Mouse (Mus musculus) neutrophil, adult 59 days (primary cell): Measurements from ENCODE around the gene Tax1bp1. TPM values are rescaled to one million over a fixed set of nuclear protein-coding genes. Genes with fewer than 3 reads are reported as not detected.

Experiments used
- total RNA-seq, 2 experiments: library from RNA; stranded (reverse); gene quantifications; 1 replicate in 1 of 2; 2 replicates in 1 of 2; pipeline ENCODE4 v1.2.4; 2023

The Tax1bp1 gene
- total RNA-seq, result 100 to 1,000 TPM; 199 to 201 TPM

DNA sequence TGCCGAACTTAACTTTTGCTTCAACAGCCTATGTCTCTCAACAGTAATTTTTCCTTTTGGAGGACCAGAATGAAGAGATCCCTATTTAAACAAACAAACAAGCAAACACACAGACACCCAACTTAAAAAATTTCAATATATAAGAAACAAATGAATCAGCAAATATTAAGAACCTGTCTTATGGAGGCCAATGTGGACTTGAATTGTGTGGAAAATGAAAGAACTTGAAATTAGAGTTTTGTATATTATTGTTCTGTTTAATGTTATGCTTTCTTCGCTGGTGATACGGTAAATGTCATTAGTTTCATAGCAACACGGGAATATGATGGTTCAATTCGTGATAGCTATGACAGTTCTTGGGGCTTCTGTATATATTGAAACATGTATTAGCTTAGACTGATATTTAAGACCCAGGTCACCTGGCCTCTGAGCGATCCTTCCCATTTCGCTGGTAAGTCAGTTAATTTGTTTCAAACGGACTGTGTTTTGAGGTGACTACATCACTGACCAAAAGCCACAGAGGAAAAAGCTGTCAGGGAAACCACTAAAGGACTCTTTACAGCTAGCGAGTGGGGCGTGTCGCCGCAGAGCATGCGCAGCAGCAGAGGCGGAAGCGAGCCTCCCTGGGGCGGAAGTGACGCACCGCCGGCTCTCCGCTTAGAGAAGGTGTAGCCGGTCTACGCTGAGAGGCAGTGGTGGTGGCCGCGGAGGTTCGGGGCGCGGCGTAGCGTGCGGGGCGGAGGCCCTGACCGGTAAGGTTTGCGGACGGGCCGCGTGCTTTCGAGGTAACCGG is at the start of gene Tax1bp1:
Gene Tax1bp1 (plus strand): TSS at position 626 of the 793 bp plus-strand sequence.

Other genes starting within 250 kb of the Tax1bp1 start
- 10 to 100 TPM; 20.2 to 25.2 TPM for gene Hibadh, start 73.3 kb upstream of the Tax1bp1 start, total RNA-seq